Mouse (Mus musculus): Measurements from ENCODE around the gene Zfp568. TPM values are rescaled to one million over a fixed set of nuclear protein-coding genes. Genes with fewer than 3 reads are reported as not detected.

Zfp568 gene
- polyA plus RNA-seq, 1 experiment from 2014 or later = 37.3 TPM

DNA sequence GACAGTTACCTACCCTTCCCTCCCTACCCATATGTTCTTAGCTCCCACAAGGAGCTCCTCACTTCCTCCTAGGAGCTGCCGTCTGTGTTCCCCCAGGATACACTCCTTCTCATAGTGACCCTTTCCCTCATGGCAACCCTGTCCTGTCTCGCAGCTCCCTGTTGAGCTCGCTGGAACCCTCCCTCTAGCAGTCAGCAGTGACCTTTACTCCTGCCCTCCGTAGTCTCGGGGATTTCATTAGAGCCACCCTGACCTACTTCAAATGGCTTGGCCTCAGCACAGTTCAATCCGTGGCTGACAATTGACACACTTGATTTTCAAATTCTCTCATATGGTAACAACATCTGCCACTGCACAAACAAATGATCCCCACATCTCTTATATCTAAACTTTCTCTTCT is 46.9 kb downstream of the Zfp568 start:
- 35% methylated on average over 6 of the region's 6 CpGs for WGBS
- Histone ChIP-seq H3K27ac (no peak overlapping the region), H3K36me3 (peaks cover 29% of the 10 kb centered on the region), H3K9me3 (replicated peaks) (no peaks in the 10 kb centered on the region), H3K27me3 (ENCODE audit: low read depth, poor library complexity, severe bottlenecking) (no peaks in the 10 kb centered on the region), H3K4me3 (no peak overlapping the region), H3K4me1 (peaks cover 12% of the 10 kb centered on the region; the same call in 1 of the 2 replicates)
- no peak for DNase-seq (ENCODE audit: low spot score)

DNA sequence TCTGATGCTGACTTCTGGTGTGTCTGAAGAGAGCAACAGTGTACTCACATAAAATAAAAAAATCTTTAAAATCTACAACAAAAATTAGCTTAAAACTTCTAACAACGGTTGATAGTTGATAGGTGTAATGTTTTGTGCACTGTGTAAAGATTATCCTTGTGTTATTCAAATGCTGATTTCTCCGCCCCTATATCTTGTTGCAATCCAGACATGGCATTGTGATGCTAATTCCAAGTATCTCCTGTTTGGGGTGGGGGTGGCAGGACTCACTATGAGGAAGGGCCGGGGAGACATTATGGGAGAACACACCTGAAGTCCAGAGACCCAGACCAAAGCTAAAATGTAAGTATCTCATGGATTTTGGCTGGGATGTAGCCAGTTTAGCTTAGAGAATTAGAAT is 47.6 kb downstream of the Zfp568 start:
- DNase-seq (ENCODE audit: low spot score) = no peak
- Histone ChIP-seq H3K27me3 (ENCODE audit: low read depth, poor library complexity, severe bottlenecking) (no peaks in the 10 kb centered on the region), H3K27ac (no peak overlapping the region), H3K9me3 (replicated peaks) (no peaks in the 10 kb centered on the region), H3K4me1 (peaks cover 9% of the 10 kb centered on the region; the same call in 1 of the 2 replicates), H3K36me3 (peaks cover 23% of the 10 kb centered on the region), H3K4me3 (no peak overlapping the region)
- 94% methylated on average over 3 of the region's 3 CpGs for WGBS

DNA sequence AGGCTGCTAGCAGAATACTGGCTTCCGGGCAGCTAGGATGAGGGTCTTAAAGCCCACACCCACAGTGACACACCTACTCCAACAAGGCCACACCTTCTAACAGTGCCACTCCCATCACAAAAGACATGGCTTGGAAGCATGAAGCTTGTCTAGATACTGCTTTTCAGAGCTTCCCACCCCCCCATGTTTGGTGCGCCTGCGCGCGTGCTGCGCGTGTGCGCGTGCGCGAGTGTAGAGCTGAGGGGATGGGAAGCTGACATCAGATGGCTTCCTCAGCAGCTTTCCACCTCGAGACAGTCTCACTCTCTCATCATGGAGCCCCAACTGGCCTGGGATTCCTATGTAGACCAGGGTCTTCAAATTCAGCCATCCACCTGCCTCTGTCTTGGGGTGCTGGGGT is 50.6 kb downstream of the Zfp568 start:
- Histone ChIP-seq H3K27ac (no peak overlapping the region), H3K4me3 (no peak overlapping the region), H3K36me3 (peaks cover 16% of the 10 kb centered on the region), H3K9me3 (replicated peaks) (no peaks in the 10 kb centered on the region), H3K4me1 (no peaks in the 10 kb centered on the region), H3K27me3 (ENCODE audit: low read depth, poor library complexity, severe bottlenecking) (no peaks in the 10 kb centered on the region)
- DNase-seq (ENCODE audit: low spot score) = no peak
- WGBS = 95% methylated on average over 12 of the region's 12 CpGs

DNA sequence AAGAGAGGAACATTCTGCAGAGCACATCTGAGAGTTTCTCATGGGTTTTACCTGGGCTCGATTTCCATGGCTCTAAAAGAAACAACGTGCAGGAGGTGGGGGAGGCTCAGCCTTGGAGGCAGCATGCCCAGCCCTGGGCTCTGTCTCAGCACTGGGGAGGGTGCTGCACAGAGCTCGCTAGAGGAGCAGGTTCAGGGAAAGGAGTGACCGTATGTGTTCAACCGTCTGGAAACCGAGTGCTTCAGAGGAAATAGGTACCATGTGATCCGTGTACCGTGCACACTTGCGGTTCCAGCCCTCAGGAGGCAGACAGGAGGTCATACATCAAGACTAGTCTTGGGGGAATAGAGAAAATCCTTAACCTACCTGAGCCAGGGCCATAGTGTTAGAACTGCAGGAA is 60.6 kb downstream of the Zfp568 start:
- 0 out of 2 replicates have a peak, but pooled peaks cover 2% of the 10 kb centered on the region for H3K4me1 ChIP-seq
- no peak for DNase-seq (ENCODE audit: low spot score)
- no peak overlapping the region for H3K4me3 ChIP-seq
- H3K27me3 ChIP-seq (ENCODE audit: low read depth, poor library complexity, severe bottlenecking) = no peaks in the 10 kb centered on the region
- H3K36me3 ChIP-seq = peaks cover 6% of the 10 kb centered on the region; the same call in 1 of the 2 replicates
- no peak overlapping the region for H3K27ac ChIP-seq
- WGBS = 61% methylated on average over 9 of the region's 9 CpGs
- H3K9me3 ChIP-seq (replicated peaks) = no peaks in the 10 kb centered on the region

DNA sequence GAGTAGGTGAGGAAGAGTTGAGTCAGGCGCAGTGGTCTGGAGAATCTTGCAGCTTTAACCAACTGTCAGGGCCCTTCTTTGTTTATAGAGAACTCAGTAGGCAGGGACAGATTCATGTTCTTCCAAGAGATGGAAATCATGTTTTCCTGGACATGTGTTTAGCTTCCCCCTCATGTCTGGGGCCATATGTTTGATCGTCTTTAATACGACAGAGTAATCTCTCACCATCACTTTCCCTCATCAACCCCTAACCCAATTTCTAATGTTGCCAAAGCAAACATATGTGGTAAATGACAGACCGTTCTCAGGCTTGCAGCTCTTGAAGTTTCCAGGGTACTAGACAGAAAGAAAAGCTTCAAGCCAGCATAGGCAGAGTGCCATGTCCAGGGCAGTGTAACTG is 64.4 kb downstream of the Zfp568 start:
- Histone ChIP-seq H3K4me3 (no peak overlapping the region), H3K36me3 (peaks cover 7% of the 10 kb centered on the region; the same call in 1 of the 2 replicates), H3K4me1 (peaks cover 14% of the 10 kb centered on the region), H3K9me3 (replicated peaks) (no peaks in the 10 kb centered on the region), H3K27ac (no peak overlapping the region), H3K27me3 (ENCODE audit: low read depth, poor library complexity, severe bottlenecking) (no peaks in the 10 kb centered on the region)
- 97% methylated on average over 4 of the region's 4 CpGs for WGBS
- no peak for DNase-seq (ENCODE audit: low spot score)

DNA sequence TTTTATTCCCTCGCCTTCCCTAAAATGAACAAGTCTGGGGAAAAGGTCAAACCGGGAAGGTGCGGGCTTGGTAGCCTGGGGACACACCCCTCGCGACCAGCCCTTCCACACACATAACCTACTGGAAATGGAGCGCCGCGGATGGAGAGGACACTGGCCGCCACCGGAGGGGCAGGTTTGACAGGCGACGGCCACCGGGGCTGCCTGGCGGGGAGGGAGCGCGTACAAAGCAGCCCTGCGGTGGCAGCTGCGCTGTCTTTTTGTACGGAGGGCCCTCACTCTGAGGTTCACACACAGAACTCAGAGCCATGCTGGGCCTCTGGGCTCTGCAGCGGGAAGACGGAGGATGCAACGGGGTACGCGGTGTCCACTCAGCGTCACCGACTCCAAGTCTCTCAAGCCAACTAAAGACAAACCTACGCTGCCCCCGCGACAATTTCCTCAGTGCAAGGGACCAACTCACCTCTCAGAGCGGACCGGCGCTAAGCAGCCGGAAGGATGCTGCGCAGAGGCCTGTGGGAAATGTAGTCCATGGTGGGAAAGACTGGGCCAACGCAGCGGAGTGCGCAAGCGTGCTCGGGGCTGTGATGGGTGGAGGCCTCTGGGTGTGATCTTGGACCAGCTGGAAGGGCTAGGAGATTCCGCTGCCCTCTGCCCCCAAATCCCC is 67.3 kb downstream of the Zfp568 start, which contains the start of gene Zfp14:
Gene Zfp14, minus strand, starts transcription at position 499 of the 667 bp plus-strand sequence.
- Histone ChIP-seq H3K4me1 (peaks cover 18% of the 10 kb centered on the region), H3K27me3 (ENCODE audit: low read depth, poor library complexity, severe bottlenecking) (no peaks in the 10 kb centered on the region), H3K4me3 (peak within 1 kb of the TSS; percentile 82), H3K9me3 (replicated peaks) (no peaks in the 10 kb centered on the region), H3K36me3 (peaks cover 18% of the 10 kb centered on the region), H3K27ac (peak within 1 kb of the TSS; percentile 88)
- peak; percentile 90 for DNase-seq (ENCODE audit: low spot score)
- WGBS = under 1% methylated on average over 40 of the region's 40 CpGs

DNA sequence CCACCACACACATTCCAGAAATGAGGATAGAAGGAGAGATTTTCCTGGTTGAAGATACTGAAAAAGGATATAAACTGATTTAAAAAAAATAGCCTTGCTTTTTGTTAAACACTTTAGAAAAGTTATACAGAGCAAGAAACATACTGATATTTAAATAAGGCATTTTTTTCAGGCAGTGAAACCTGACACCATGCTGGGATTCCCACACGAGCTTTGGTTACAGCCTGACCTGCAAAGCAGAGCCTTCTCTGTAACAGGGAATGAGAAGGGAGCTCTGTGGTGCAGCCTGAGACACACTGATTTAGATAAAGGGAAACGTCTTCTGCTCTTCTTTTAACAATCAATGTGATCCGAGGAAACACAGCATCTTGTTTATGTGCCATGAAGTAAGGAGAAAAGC is 69.8 kb downstream of the Zfp568 start:
- Histone ChIP-seq H3K4me1 (peaks cover 18% of the 10 kb centered on the region), H3K4me3 (no peak overlapping the region), H3K36me3 (peaks cover 43% of the 10 kb centered on the region), H3K27me3 (ENCODE audit: low read depth, poor library complexity, severe bottlenecking) (no peaks in the 10 kb centered on the region), H3K27ac (no peak overlapping the region), H3K9me3 (replicated peaks) (no peaks in the 10 kb centered on the region)
- 8% methylated on average over 3 of the region's 3 CpGs for WGBS
- DNase-seq (ENCODE audit: low spot score) = no peak

DNA sequence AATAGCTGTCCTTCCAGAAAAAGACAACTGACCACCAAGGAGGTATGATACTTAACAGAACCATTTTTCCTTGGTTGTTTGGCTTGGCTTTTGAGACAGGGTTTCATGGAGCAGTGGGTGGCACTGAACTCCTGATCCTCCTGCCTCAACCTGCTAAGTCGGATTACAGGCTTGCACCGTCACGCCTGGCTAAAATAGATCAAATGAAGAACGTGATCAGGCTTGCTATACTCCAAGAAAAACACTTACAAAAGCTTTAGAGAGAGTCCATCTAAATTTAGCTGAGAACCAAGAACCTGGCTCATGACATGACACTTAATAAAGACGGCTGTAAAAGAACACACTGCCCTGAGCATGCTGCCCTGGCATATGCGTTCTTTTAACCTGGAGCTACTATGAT is 76.6 kb downstream of the Zfp568 start:
- Histone ChIP-seq H3K27ac (no peak overlapping the region), H3K4me3 (no peak overlapping the region), H3K4me1 (no peaks in the 10 kb centered on the region), H3K27me3 (ENCODE audit: low read depth, poor library complexity, severe bottlenecking) (no peaks in the 10 kb centered on the region), H3K9me3 (replicated peaks) (no peaks in the 10 kb centered on the region), H3K36me3 (peaks cover 89% of the 10 kb centered on the region)
- WGBS = 88% methylated on average over 6 of the region's 6 CpGs
- DNase-seq (ENCODE audit: low spot score) = no peak

DNA sequence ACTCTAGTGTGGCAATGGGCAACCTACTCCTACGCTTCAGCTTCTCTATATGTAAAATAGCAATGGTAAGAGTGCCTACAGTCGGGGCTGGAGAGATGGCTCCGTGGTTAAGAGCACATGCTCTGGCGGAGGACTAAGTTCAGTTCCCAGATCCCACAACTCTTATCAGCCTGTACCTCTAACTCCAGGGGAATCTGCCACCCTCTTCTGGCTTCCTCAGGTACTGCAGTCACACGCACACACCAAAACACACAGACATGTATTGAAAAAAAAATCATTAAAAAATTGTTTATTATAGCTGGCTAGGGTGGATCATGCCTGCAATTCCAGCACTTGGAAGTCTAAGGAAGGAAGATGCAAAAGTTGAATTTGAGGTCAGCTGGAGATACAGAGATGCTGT is 78.7 kb downstream of the Zfp568 start:
- Histone ChIP-seq H3K9me3 (replicated peaks) (no peaks in the 10 kb centered on the region), H3K27ac (no peak overlapping the region), H3K36me3 (peaks cover 83% of the 10 kb centered on the region), H3K4me1 (no peaks in the 10 kb centered on the region), H3K27me3 (ENCODE audit: low read depth, poor library complexity, severe bottlenecking) (no peaks in the 10 kb centered on the region), H3K4me3 (no peak overlapping the region)
- peak; percentile 40 for DNase-seq (ENCODE audit: low spot score)
- WGBS = 85% methylated on average over 5 of the region's 5 CpGs

DNA sequence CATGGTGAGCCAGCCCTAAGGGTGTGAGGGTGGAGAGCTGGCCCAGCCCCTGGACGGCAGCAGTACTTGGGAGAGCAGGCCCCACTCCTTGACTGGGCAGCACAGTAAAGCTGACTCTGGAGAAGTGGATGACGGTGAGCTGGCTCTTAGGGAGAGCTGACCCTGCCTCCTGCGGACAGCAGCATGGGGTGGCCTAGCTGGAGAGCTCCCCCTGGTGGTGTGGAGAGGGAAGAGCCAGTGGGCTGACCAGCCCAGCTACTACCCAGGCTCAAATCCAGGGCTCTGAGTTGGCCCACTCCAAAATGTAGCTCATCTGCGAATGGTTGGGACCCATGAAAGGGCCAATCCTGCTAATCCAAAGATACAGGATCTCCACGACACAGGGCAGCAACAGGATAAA is 80.9 kb downstream of the Zfp568 start:
- H3K27me3 ChIP-seq (ENCODE audit: low read depth, poor library complexity, severe bottlenecking) = no peaks in the 10 kb centered on the region
- H3K27ac ChIP-seq = no peak overlapping the region
- H3K9me3 ChIP-seq (replicated peaks) = no peaks in the 10 kb centered on the region
- H3K4me3 ChIP-seq = no peak overlapping the region
- DNase-seq (ENCODE audit: low spot score) = no peak
- WGBS = 83% methylated on average over 5 of the region's 5 CpGs
- H3K4me1 ChIP-seq = no peaks in the 10 kb centered on the region
- H3K36me3 ChIP-seq = peaks cover 75% of the 10 kb centered on the region

DNA sequence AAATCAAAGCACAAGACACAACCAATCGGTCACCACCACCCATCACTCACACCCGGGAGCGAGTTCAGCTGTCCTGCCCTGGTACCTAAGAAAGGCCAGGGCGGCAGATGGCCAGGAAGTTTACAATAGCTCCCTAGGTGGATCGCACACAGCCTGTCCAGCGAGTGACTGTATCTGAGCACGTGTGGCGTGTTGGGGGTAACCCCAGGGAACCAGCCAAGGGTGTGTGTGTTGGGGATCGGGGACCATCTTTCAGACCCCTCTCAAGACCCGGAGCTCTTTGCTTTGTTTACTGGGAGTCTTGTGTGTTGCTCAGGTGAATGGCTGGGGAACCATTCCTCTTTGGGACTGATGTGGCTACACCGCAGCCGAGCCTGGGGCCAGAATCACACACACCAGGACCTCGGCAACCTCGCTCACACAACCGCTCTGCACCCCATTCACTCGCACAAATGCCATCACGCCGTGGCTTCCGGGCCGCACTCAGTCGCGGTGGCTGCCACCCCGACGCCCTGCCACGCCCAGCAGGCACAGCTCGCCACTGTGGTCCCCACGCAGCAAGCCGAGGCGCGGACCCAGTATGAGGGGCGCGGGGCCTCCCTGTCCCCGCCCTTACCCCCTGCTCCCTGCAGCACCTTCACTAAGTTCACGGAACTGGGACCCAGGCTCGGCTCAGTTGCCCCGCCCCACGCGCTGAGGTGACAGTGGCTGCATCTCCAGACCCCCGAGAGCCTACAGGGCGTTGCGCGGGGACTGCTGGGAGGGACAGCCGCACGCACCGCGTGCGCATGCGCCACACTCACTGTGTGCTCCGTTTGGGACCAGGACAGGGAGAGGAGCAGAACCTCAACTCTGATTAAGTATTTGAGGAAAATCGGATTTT is 88.6 kb downstream of the Zfp568 start, which contains the start of gene Zfp82:
Gene Zfp82, minus strand, starts transcription at position 755 of the 883 bp plus-strand sequence.
- peaks cover 13% of the 10 kb centered on the region for H3K4me1 ChIP-seq
- H3K27ac ChIP-seq = peak within 1 kb of the TSS; percentile 88
- peak within 1 kb of the TSS; percentile 90 for H3K4me3 ChIP-seq
- peaks cover 55% of the 10 kb centered on the region for H3K36me3 ChIP-seq
- no peaks in the 10 kb centered on the region for H3K27me3 ChIP-seq (ENCODE audit: low read depth, poor library complexity, severe bottlenecking)
- DNase-seq (ENCODE audit: low spot score) = peak; percentile 88
- under 1% methylated on average over 50 of the region's 50 CpGs for WGBS
- H3K9me3 ChIP-seq (replicated peaks) = no peaks in the 10 kb centered on the region
